Mouse (Mus musculus) midbrain, postnatal 0 days (tissue): ENCODE results near the gene Sit1. TPM values are rescaled to one million over a fixed set of nuclear protein-coding genes. Genes with fewer than 3 reads are reported as not detected.
A peak's percentile ranks its signal among the peaks of the same experiment; 100 is the strongest.

Experiments used
- ATAC-seq: fragments of 200-750 bp; cut with Nextera tagmentation; 2 replicates; pipeline ENCODE4 v1.8.0; 2017; ENCODE audit warnings: moderate number of reproducible peaks, mild to moderate bottlenecking, moderate TSS enrichment, moderate library complexity; ENCODE audit not compliant: low FRiP score
- DNase-seq: peaks from one replicate; pipeline ENCODE4 v3.0.0-alpha.2; 2015; ENCODE audit warnings: low spot score
- H3K27ac ChIP-seq: fragments of 300-500 bp; sonication (generic); 2 replicates; pipeline ENCODE4 v1.5.1; 2014; ENCODE audit warnings: low read depth, mild to moderate bottlenecking, low read length, mixed read lengths
- H3K27me3 ChIP-seq: fragments of 300-500 bp; sonication (generic); 2 replicates; pipeline ENCODE4 v1.6.1; 2014; ENCODE audit warnings: low read length, control low read depth, mixed read lengths; ENCODE audit not compliant: insufficient read depth
- H3K36me3 ChIP-seq: fragments of 300-500 bp; sonication (generic); 2 replicates; pipeline ENCODE4 v1.6.1; 2014; ENCODE audit warnings: low read length, control low read depth, mixed read lengths; ENCODE audit not compliant: insufficient read depth
- H3K4me1 ChIP-seq: fragments of 300-500 bp; sonication (generic); 2 replicates; pipeline ENCODE4 v1.6.1; 2014; ENCODE audit warnings: mild to moderate bottlenecking, control low read depth, antibody characterized with exemption, low read length, mixed read lengths; ENCODE audit not compliant: insufficient read depth
- H3K4me2 ChIP-seq: fragments of 300-500 bp; sonication (generic); 2 replicates; pipeline ENCODE4 v1.6.1; 2014; ENCODE audit warnings: low read depth, mild to moderate bottlenecking, low read length, mixed read lengths; ENCODE audit not compliant: poor library complexity, severe bottlenecking
- H3K4me3 ChIP-seq: fragments of 300-500 bp; sonication (generic); 2 replicates; pipeline ENCODE4 v1.5.1; 2014; ENCODE audit warnings: low read depth, mild to moderate bottlenecking, low read length, moderate library complexity
- H3K9ac ChIP-seq: fragments of 300-500 bp; sonication (generic); replicated peaks from 2 replicates; pipeline ENCODE4 v1.6.1; 2014; ENCODE audit warnings: mild to moderate bottlenecking, low read length, moderate library complexity, mixed read lengths; ENCODE audit not compliant: poor library complexity, severe bottlenecking
- H3K9me3 ChIP-seq: fragments of 300-500 bp; sonication (generic); 2 replicates; pipeline ENCODE4 v1.6.1; 2016; ENCODE audit warnings: low read length, control low read depth
- CTCF ChIP-seq: IDR thresholded peaks from 2 replicates; pipeline ENCODE4 v1.5.1; 2016; ENCODE audit warnings: antibody characterized with exemption, mild to moderate bottlenecking
- WGBS: fragments of 180-500 bp; shearing (Covaris S2); extraction: QIAGEN DNeasy Blood & Tissue Kit; methylation state at CpG from one replicate; pipeline ENCODE4 v1.1.7; 2014; 5-methylcytosine and 5-hydroxymethylcytosine counted together
- polyA plus RNA-seq: library from polyadenylated mRNA; unstranded; fragments of >200 nt; fragmentation: Nextera tagmentation; extraction: Ambion mirVana; gene quantifications from 2 replicates; pipeline ENCODE4 v1.2.1, GENCODE M21; 2015
- total RNA-seq: library from RNA; depleted of rRNA; stranded (reverse); fragments of >200 nt; gene quantifications from 2 replicates; pipeline ENCODE4 v1.2.3, GENCODE M21; 2014

Gene Sit1
- total and polyA plus RNA-seq, 2 experiments from 2014 or later, result not detected

DNA sequence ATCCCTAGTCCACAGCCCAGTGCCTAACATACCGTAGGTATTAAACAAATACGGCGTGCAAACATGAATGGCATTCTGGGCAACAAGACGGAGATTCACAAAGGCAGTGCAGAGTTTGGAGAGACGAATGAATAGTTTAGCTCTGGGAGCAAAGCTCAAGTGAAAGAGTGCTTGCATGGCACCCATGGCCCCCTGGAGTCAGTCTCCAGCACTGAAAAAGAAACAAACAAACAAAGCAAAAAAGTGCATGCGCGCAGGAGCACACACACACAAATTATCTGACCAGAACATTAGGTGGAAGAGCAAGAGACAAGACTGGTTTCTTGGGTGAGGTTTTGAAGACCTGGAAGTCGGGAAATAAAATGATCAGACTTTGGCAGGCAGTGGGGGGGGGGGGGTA lies 22.5 kb upstream of the Sit1 start:
- no peak for TF ChIP-seq CTCF
- H3K27ac ChIP-seq, result no peak overlapping the region
- no peak overlapping the region for H3K4me3 ChIP-seq
- peaks cover 17% of the 10 kb centered on the region for H3K27me3 ChIP-seq
- H3K4me1 ChIP-seq, result no peaks in the 10 kb centered on the region; the same call in 1 of the 2 replicates
- ATAC-seq, result no peak
- DNase-seq, result no peak
- no peaks in the 10 kb centered on the region for H3K9me3 ChIP-seq
- WGBS, result 60% methylated on average over 8 of the region's 8 CpGs
- H3K9ac ChIP-seq, result no peak overlapping the region
- H3K4me2 ChIP-seq, result no peak overlapping the region
- H3K36me3 ChIP-seq, result no peaks in the 10 kb centered on the region

DNA sequence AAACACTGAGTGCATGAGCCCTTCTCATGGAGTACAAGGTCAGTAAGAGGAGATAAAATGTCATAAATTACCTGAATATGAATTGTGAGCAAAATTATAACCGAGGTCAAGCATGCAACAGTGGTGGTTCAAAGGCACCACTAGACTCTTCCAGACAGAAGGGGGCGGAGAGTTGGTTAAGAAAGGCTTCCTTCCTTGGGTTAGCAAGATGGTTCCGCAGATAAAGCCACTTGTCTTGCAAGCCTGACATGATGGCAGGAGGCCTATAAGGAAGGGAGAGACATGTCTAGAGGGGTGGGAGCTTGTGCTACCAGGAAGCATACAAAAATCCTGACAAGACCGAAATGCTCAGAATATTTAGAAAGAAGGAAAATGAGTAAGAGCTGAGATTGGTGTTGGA lies 20.7 kb upstream of the Sit1 start:
- 87% methylated on average over 4 of the region's 4 CpGs for WGBS
- TF ChIP-seq CTCF, result no peak
- no peak overlapping the region for H3K4me3 ChIP-seq
- no peak overlapping the region for H3K9ac ChIP-seq
- H3K4me1 ChIP-seq, result no peaks in the 10 kb centered on the region; the same call in 1 of the 2 replicates
- no peaks in the 10 kb centered on the region for H3K36me3 ChIP-seq
- no peak overlapping the region for H3K4me2 ChIP-seq
- DNase-seq (no peak), ATAC-seq (no peak)
- H3K9me3 ChIP-seq, result no peaks in the 10 kb centered on the region
- no peak overlapping the region for H3K27ac ChIP-seq
- peaks cover 14% of the 10 kb centered on the region for H3K27me3 ChIP-seq

DNA sequence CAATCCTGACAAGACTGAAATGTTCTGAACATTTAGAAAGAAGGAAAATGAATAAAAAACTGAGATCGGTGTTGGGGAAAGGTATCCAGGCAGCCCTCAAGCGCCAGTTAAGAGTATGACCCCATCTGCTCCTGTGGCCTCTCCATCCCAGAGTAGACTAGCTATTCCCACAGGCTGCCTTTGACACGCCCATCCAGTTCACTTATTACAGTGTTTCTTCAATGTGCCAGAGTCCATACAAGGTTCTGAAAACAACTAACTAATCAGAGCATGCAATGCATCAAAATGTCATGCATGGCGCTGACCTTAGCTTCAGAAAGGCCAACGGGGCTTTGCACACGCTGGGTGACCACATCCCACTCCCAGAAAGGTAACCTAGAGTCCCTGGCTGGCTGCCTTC lies 20.0 kb upstream of the Sit1 start:
- H3K9me3 ChIP-seq, result no peaks in the 10 kb centered on the region
- DNase-seq (no peak), ATAC-seq (no peak)
- H3K9ac ChIP-seq, result no peak overlapping the region
- no peaks in the 10 kb centered on the region; the same call in 1 of the 2 replicates for H3K4me1 ChIP-seq
- no peaks in the 10 kb centered on the region for H3K36me3 ChIP-seq
- 85% methylated on average over 6 of the region's 6 CpGs for WGBS
- peaks cover 6% of the 10 kb centered on the region; the same call in 1 of the 2 replicates for H3K27me3 ChIP-seq
- H3K4me3 ChIP-seq, result no peak overlapping the region
- H3K4me2 ChIP-seq, result no peak overlapping the region
- TF ChIP-seq CTCF, result no peak
- no peak overlapping the region for H3K27ac ChIP-seq

DNA sequence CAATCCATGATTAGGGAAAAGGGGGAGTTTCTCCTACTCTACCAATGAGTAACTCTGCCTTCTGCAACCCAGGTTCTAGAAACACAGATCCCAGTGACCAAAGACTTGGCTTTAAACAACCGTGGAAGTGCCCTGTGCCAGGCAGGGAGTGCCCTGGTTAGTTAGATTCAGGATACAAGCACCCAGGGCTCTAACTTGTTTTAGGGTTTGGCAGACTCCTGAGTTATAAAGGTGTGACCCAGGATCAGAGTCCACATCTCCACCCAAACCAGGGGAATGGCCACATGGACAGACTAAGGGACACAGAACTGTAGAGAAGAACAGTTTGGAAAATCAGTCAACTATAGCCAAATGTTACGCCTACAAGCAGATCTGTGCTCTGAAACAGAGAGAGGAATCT lies 19.5 kb upstream of the Sit1 start:
- Histone ChIP-seq H3K9ac (no peak overlapping the region), H3K9me3 (no peaks in the 10 kb centered on the region), H3K27me3 (peaks cover 5% of the 10 kb centered on the region; the same call in 1 of the 2 replicates), H3K4me1 (no peaks in the 10 kb centered on the region), H3K36me3 (no peaks in the 10 kb centered on the region), H3K27ac (no peak overlapping the region), H3K4me2 (no peak overlapping the region), H3K4me3 (no peak overlapping the region)
- TF ChIP-seq CTCF, result no peak
- WGBS, result 77% methylated on average over 2 of the region's 2 CpGs
- ATAC-seq (no peak), DNase-seq (no peak)

DNA sequence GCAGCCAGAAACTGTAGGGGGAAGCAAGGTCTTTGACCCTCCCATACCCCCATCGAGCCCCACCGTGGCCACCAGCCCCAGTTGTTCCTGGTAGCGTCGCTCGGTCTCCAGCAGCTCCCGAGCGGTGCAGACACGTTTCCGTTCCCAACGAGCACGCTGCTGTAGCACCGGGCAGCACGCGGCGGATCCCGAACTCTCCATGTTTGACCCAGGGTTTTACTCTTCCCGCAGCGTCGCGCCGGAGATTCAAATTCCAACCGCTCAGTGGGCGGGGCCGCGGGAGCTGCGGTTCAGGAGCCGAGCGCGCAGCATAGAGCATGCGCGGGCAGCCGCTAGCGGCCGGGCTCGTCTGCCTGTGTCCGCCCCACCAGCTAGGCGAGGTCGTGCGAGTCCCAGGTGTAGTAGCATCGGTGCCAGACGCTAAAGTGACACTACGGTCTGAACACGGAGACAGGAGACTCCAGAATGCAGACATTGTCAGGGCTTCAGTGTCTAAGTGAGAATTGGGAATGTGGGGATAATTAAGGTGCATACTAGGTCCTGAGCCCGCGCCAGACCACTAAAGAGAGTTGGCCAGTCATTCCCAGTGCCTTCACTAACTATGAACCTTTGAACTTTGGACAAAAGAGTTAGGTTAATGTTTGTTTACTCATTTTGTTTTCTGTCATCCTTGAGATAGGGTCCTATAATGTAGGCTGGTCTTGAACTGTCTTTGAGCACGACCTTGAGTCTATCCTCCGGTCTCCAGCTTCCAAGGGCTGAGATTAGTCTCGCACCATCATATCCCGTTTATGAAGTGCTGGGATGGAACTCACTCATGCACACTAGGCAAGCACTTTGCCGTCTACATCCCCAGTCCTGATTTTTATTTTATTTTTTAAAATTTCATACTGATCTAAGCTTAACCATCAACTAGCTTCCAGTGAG lies 16.1 kb upstream of the Sit1 start, which contains the start of gene Arhgef39:
TSS of gene Arhgef39 (minus strand) at position 289 of the 927 bp plus-strand sequence.
- H3K27ac ChIP-seq, result no peak within 1 kb of the TSS
- no peak for TF ChIP-seq CTCF
- no peaks in the 10 kb centered on the region for H3K27me3 ChIP-seq
- peak within 1 kb of the TSS; percentile 85 for H3K4me2 ChIP-seq
- H3K9me3 ChIP-seq, result no peaks in the 10 kb centered on the region
- 0 out of 2 replicates have a peak, but pooled peaks cover 6% of the 10 kb centered on the region for H3K4me1 ChIP-seq
- ATAC-seq (peak; percentile 87), DNase-seq (peak; percentile 85)
- H3K36me3 ChIP-seq, result peaks cover 3% of the 10 kb centered on the region; the same call in 1 of the 2 replicates
- peak within 1 kb of the TSS; percentile 50 for H3K9ac ChIP-seq
- H3K4me3 ChIP-seq, result peak within 1 kb of the TSS; percentile 49
- WGBS, result 6% methylated on average over 50 of the region's 50 CpGs

DNA sequence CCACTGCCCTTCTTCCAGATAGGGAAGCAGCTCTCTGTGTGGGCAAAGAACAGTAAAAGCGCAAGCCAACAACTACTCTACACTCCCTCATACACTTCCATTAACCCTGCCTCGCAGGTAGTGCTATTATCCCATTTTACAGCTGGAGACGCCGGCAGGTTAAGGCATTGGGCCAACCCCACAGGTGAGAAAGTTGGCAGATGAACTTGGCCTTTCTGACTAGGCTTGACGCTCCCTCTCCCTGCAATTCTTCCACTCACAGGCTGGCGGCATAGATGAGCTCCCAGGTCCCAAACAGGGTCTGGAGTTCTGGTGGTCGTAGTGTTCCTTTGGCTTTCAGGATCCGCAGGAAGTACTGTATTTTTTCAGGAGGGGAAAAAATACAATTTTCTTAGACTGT lies 15.4 kb upstream of the Sit1 start:
- H3K4me2 ChIP-seq, result peak overlapping the region; percentile 85
- DNase-seq (peak; percentile 26), ATAC-seq (no peak)
- TF ChIP-seq CTCF, result peak; percentile 52
- 0 out of 2 replicates have a peak, but pooled peaks cover 6% of the 10 kb centered on the region for H3K4me1 ChIP-seq
- H3K4me3 ChIP-seq, result peak overlapping the region; percentile 49
- WGBS, result 14% methylated on average over 8 of the region's 8 CpGs
- H3K27ac ChIP-seq, result no peak overlapping the region
- no peaks in the 10 kb centered on the region for H3K9me3 ChIP-seq
- H3K36me3 ChIP-seq, result peaks cover 3% of the 10 kb centered on the region; the same call in 1 of the 2 replicates
- H3K9ac ChIP-seq, result peak overlapping the region; percentile 50
- no peaks in the 10 kb centered on the region for H3K27me3 ChIP-seq
